Mouse (Mus musculus) megakaryocyte progenitor cell, adult 5-6 weeks (primary cell): ENCODE results near the gene T. TPM values are rescaled to one million over a fixed set of nuclear protein-coding genes. Genes with fewer than 3 reads are reported as not detected.

Source experiments
- ATAC-seq: replicated peaks from 2 replicates; pipeline ENCODE4 v1.8.0; 2016; ENCODE audit warnings: mild to moderate bottlenecking, moderate TSS enrichment, inconsistent platforms; ENCODE audit not compliant: poor library complexity
- total RNA-seq, 2 experiments: library from RNA; stranded (forward) in 1 of 2; stranded (reverse) in 1 of 2; fragments of 157-497, 149-512 nt in 1 of 2; fragments of 200-1000 nt in 1 of 2; gene quantifications; 2 replicates each; pipeline versions ENCODE4 v1.2.3 to v1.2.4; 2015 to 2017

T gene
- total RNA-seq, 2 experiments from 2014 or later: not detected

- ATAC-seq: no peak
Observed at GRCm38 (mm10) chr17:8490971-8491370, 56.7 kb downstream of the T start.

Other genes with a start within 250 kb of the T start
- gene Ccr6, start 198.4 kb upstream of the T start, total RNA-seq (2015): not detected in 2 replicates
- not detected in 2 replicates for gene Ccr6, start 198.4 kb upstream of the T start, total RNA-seq (2017)
- 234 and 269 TPM in 2 replicates for gene Mpc1, start 151.5 kb upstream of the T start, total RNA-seq (2015)
- 143 and 175 TPM in 2 replicates for gene Mpc1, start 151.5 kb upstream of the T start, total RNA-seq (2017)
- gene Sft2d1, start 123.3 kb upstream of the T start, total RNA-seq (2015): 150 and 173 TPM in 2 replicates
- gene Sft2d1, start 123.3 kb upstream of the T start, total RNA-seq (2017): 35.1 and 47.8 TPM in 2 replicates
- gene Prr18, start 97.0 kb upstream of the T start, total RNA-seq (2015): 0.12 and 0.22 TPM in 2 replicates
- gene Prr18, start 97.0 kb upstream of the T start, total RNA-seq (2017): not detected in 2 replicates
- not detected in 2 replicates for gene T2, start 78.4 kb upstream of the T start, total RNA-seq (2015)
- gene T2, start 78.4 kb upstream of the T start, total RNA-seq (2017): not detected in 2 replicates
- 0.10 TPM in 1 of 2 replicates, not detected in the other for gene Pde10a, start 90.9 kb downstream of the T start, total RNA-seq (2015)
- gene Pde10a, start 90.9 kb downstream of the T start, total RNA-seq (2017): 0.04 TPM in 1 of 2 replicates, not detected in the other
- not detected in 2 replicates for gene Gm17087, start 132.5 kb downstream of the T start, total RNA-seq (2015)
- not detected in 2 replicates for gene Gm17087, start 132.5 kb downstream of the T start, total RNA-seq (2017)